Mouse (Mus musculus): ENCODE measurements around the gene Glis3. TPM values are rescaled to one million over a fixed set of nuclear protein-coding genes. Genes with fewer than 3 reads are reported as not detected.

Gene Glis3
- total and polyA plus RNA-seq, 3 experiments: not detected

GRCm38 (mm10) chr19:28392838-28393237 is 287.0 kb downstream of the Glis3 start:
- H3K9me3 ChIP-seq (replicated peaks; ENCODE audit: insufficient read depth, low read length): no peaks in the 10 kb centered on the region
- no peaks in the 10 kb centered on the region for H3K79me2 ChIP-seq (ENCODE audit: control insufficient read depth, insufficient read depth, low read length, poor library complexity)
- H3K9ac ChIP-seq (ENCODE audit: control insufficient read depth, low read depth, low read length, poor library complexity, severe bottlenecking): no peak overlapping the region
- no peak for TF ChIP-seq TAL1 (IDR thresholded peaks at IDR 0.05; ENCODE audit: low read length)
- TF ChIP-seq USF1 (IDR thresholded peaks at IDR 0.05; ENCODE audit: low read depth, low read length): no peak
- no peak for TF ChIP-seq ZC3H11A (IDR thresholded peaks at IDR 0.05; ENCODE audit: low read depth, low read length)
- TF ChIP-seq NELFE (IDR thresholded peaks at IDR 0.05; ENCODE audit: low read depth, low read length): no peak
- TF ChIP-seq CHD2 (IDR thresholded peaks at IDR 0.05; ENCODE audit: low read length): no peak
- TF ChIP-seq UBTF (IDR thresholded peaks at IDR 0.05; ENCODE audit: borderline replicate concordance, insufficient read depth, low read depth, low read length): no peak
- no peak for TF ChIP-seq ETS1 (IDR thresholded peaks at IDR 0.05; ENCODE audit: low read depth, low read length)
- TF ChIP-seq MEF2A (IDR thresholded peaks at IDR 0.05; ENCODE audit: extremely low read depth, insufficient replicate concordance, low read depth, low read length, poor library complexity, severe bottlenecking): no peak
- no peak for TF ChIP-seq POLR2AphosphoS5 (IDR thresholded peaks at IDR 0.05; ENCODE audit: borderline replicate concordance, low read depth, low read length)
- no peak for TF ChIP-seq MYB (IDR thresholded peaks at IDR 0.05; ENCODE audit: low read depth, low read length)
- no peak for TF ChIP-seq TCF12 (IDR thresholded peaks at IDR 0.05; ENCODE audit: low read depth, low read length)
- TF ChIP-seq RAD21 (IDR thresholded peaks at IDR 0.05; ENCODE audit: low read depth, low read length): no peak
- no peak for TF ChIP-seq ZKSCAN1 (IDR thresholded peaks at IDR 0.05; ENCODE audit: low read depth, low read length)
- no peak for TF ChIP-seq NRF1 (IDR thresholded peaks at IDR 0.05; ENCODE audit: insufficient read depth, low read depth, low read length, poor library complexity, severe bottlenecking)
- H3K4me3 ChIP-seq (ENCODE audit: control insufficient read depth in 1 of 2, insufficient read depth in 1 of 2, low read depth in 2 of 2, low read length in 2 of 2): no peak overlapping the region
- H3K4me1 ChIP-seq (ENCODE audit: control insufficient read depth in 1 of 2, insufficient read depth in 2 of 2, low read length in 2 of 2): no peaks in the 10 kb centered on the region
- H3K36me3 ChIP-seq (ENCODE audit: control insufficient read depth in 1 of 2, insufficient read depth in 2 of 2, low read length in 2 of 2): no peaks in the 10 kb centered on the region
- no peak overlapping the region for H3K27ac ChIP-seq (ENCODE audit: control insufficient read depth, low read depth, low read length)
- H3K27me3 ChIP-seq (ENCODE audit: control insufficient read depth in 1 of 2, insufficient read depth in 2 of 2, low read length in 2 of 2): no peaks in the 10 kb centered on the region
- no peak for DNase-seq (ENCODE audit: low read depth, low spot score)

- no peak overlapping the region for H3K9ac ChIP-seq (ENCODE audit: control insufficient read depth, low read depth, low read length, poor library complexity, severe bottlenecking)
- H3K4me3 ChIP-seq (ENCODE audit: control insufficient read depth in 1 of 2, insufficient read depth in 1 of 2, low read depth in 2 of 2, low read length in 2 of 2): no peak overlapping the region
- no peaks in the 10 kb centered on the region for H3K9me3 ChIP-seq (replicated peaks; ENCODE audit: insufficient read depth, low read length)
- H3K4me1 ChIP-seq (ENCODE audit: control insufficient read depth in 1 of 2, insufficient read depth in 2 of 2, low read length in 2 of 2): no peaks in the 10 kb centered on the region
- no peaks in the 10 kb centered on the region for H3K27me3 ChIP-seq (ENCODE audit: control insufficient read depth in 1 of 2, insufficient read depth in 2 of 2, low read length in 2 of 2)
- H3K79me2 ChIP-seq (ENCODE audit: control insufficient read depth, insufficient read depth, low read length, poor library complexity): no peaks in the 10 kb centered on the region
- no peak for TF ChIP-seq MYC (IDR thresholded peaks at IDR 0.05; ENCODE audit: low read depth, low read length)
- no peak for TF ChIP-seq TBP (IDR thresholded peaks at IDR 0.05; ENCODE audit: low read depth, low read length)
- TF ChIP-seq POLR2AphosphoS5 (IDR thresholded peaks at IDR 0.05; ENCODE audit: borderline replicate concordance, low read depth, low read length): no peak
- no peak for TF ChIP-seq POLR2A (IDR thresholded peaks at IDR 0.05; ENCODE audit: control insufficient read depth in 1 of 2, insufficient read depth in 1 of 2, low read depth in 1 of 2, low read length in 2 of 2, poor library complexity in 1 of 2)
- no peak for TF ChIP-seq ZKSCAN1 (IDR thresholded peaks at IDR 0.05; ENCODE audit: low read depth, low read length)
- no peak for TF ChIP-seq EP300 (IDR thresholded peaks at IDR 0.05; ENCODE audit: low read depth in 1 of 2, low read length in 2 of 2)
- TF ChIP-seq ZC3H11A (IDR thresholded peaks at IDR 0.05; ENCODE audit: low read depth, low read length): no peak
- no peak for TF ChIP-seq E2F4 (IDR thresholded peaks at IDR 0.05; ENCODE audit: borderline replicate concordance, low read depth, low read length)
- TF ChIP-seq TCF12 (IDR thresholded peaks at IDR 0.05; ENCODE audit: low read depth, low read length): no peak
- TF ChIP-seq MYB (IDR thresholded peaks at IDR 0.05; ENCODE audit: low read depth, low read length): no peak
- DNase-seq (ENCODE audit: low read depth, low spot score): no peak
- H3K27ac ChIP-seq (ENCODE audit: control insufficient read depth, low read depth, low read length): no peak overlapping the region
- no peaks in the 10 kb centered on the region for H3K36me3 ChIP-seq (ENCODE audit: control insufficient read depth in 1 of 2, insufficient read depth in 2 of 2, low read length in 2 of 2)
Measured at GRCm38 (mm10) chr19:28390920-28391319, 289.0 kb downstream of the Glis3 start.

Data from MEL (cell line).